Mouse (Mus musculus): ENCODE measurements around the gene Zdhhc5. TPM values are rescaled to one million over a fixed set of nuclear protein-coding genes. Genes with fewer than 3 reads are reported as not detected.
A peak's percentile ranks its signal among the peaks of the same experiment; 100 is the strongest.

Zdhhc5 gene
- total RNA-seq (2012; rRNA removed): 34.8 and 39.0 TPM in 2 replicates

DNA sequence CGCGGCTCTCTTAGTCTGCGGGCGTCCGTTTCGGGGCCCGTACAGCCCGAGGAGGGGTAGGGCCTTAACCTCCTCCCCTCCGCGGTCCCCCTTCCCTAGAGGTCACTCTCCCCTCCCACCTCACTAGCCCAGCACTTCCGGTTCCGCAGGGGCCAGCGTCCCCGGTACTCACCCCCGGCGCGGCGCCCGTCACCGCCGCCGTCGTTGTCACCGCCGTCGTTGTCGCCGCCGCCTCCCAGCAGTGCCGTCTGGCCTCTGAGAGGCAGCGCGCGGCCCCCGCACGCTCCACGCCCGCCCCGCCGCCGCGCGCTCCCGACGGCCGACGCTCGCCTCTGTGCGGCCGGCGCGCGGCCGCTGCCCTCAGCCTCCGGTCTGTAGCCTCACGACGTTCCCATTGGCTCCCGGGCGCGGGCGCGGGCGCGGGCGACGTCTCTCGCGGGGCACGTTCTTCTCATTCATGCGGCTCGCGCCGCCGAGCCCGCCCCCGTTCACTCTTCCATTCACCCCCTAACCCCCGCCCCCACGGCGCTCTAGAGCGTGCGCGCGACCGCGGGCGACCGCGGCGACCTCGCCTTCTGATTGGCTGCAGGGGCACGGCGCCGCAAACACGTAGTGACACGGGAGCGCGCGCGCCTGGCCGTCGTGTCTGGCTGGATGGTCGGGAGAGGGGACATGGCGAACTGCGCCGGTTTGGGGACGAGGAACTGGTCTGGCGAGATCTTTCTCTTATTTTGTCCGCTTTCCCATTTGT, at the start of gene Zdhhc5:
TSS of gene Zdhhc5 (minus strand) at position 370 of the 751 bp plus-strand sequence.
- H3K4me3 ChIP-seq (ENCODE audit: insufficient read depth in 1 of 2, low read depth in 1 of 2, low read length in 2 of 2, poor library complexity in 1 of 2, severe bottlenecking in 1 of 2): peak within 1 kb of the TSS; percentile 84 to 90
- peak within 1 kb of the TSS; percentile 85 for H3K9ac ChIP-seq (ENCODE audit: insufficient read depth, low read depth, low read length, poor library complexity, severe bottlenecking)
- H3K4me1 ChIP-seq (ENCODE audit: control insufficient read depth in 2 of 2, insufficient read depth in 2 of 2, low read length in 2 of 2, poor library complexity in 1 of 2): peaks cover 3 to 5% of the 10 kb centered on the region in 2 experiments; a peak in 3 of 4 replicates
- in situ Hi-C loops (cut with MboI; ENCODE audit: low sequenced_read_pairs in 2 of 2, unreplicated experiment in 2 of 2): no loop called here
- TF ChIP-seq ZNF384 (IDR thresholded peaks at IDR 0.05; ENCODE audit: low read depth, low read length): no peak
- TF ChIP-seq CHD2 (IDR thresholded peaks at IDR 0.05; ENCODE audit: low read depth, low read length): peak; percentile 35; the same call in 1 of the 2 replicates
- TF ChIP-seq MAFK (IDR thresholded peaks at IDR 0.05; ENCODE audit: insufficient read depth, low read depth, low read length): no peak
- TF ChIP-seq HCFC1 (IDR thresholded peaks at IDR 0.05; ENCODE audit: borderline replicate concordance, insufficient read depth, low read length): no peak
- TF ChIP-seq ZC3H11A (IDR thresholded peaks at IDR 0.05; ENCODE audit: borderline replicate concordance, low read depth, low read length): no peak
- peaks cover 2% of the 10 kb centered on the region for H3K36me3 ChIP-seq (ENCODE audit: control insufficient read depth, insufficient read depth, low read length, poor library complexity, severe bottlenecking)
- peak within 1 kb of the TSS; percentile 88 for H3K27ac ChIP-seq (ENCODE audit: insufficient read depth, low read depth, low read length, poor library complexity, severe bottlenecking)
- H3K9me3 ChIP-seq (ENCODE audit: control insufficient read depth, insufficient read depth, low read depth, low read length): no peaks in the 10 kb centered on the region
- peak; percentile 97 for DNase-seq (ENCODE audit: low read depth, low spot score)

DNA sequence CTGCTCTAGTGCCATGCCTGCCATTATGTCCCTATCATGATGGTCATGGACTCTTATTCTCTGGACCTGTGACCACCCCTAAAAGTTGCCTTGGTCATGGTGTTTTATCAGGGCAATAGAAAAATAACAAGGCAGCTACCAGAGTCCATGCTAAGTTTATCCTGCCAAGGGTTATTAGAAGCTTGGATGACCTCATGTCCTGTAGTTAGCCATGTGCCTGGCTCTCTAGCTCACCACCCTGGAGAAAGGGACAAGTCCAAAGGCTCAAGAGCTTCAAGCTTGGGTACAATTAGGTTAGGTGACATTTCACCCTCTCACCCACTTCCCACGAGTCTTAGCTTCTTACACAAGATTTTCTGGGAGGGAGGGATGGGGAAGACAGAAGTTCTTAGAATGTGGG, 47.8 kb upstream of the Zdhhc5 start:
- Histone ChIP-seq H3K27ac (ENCODE audit: insufficient read depth, low read depth, low read length, poor library complexity, severe bottlenecking) (no peak overlapping the region), H3K9me3 (ENCODE audit: control insufficient read depth, insufficient read depth, low read depth, low read length) (no peaks in the 10 kb centered on the region), H3K4me3 (ENCODE audit: insufficient read depth in 1 of 2, low read depth in 1 of 2, low read length in 2 of 2, poor library complexity in 1 of 2, severe bottlenecking in 1 of 2) (no peak overlapping the region), H3K9ac (ENCODE audit: insufficient read depth, low read depth, low read length, poor library complexity, severe bottlenecking) (no peak overlapping the region), H3K4me1 (ENCODE audit: control insufficient read depth in 2 of 2, insufficient read depth in 2 of 2, low read length in 2 of 2, poor library complexity in 1 of 2) (peaks cover 2 to 11% of the 10 kb centered on the region in 2 experiments; a peak in 3 of 4 replicates), H3K36me3 (ENCODE audit: control insufficient read depth, insufficient read depth, low read length, poor library complexity, severe bottlenecking) (no peaks in the 10 kb centered on the region)
- in situ Hi-C loops (cut with MboI; ENCODE audit: low sequenced_read_pairs in 2 of 2, unreplicated experiment in 2 of 2): no loop called here
- DNase-seq (ENCODE audit: low read depth, low spot score): no peak
- TF ChIP-seq HCFC1 (IDR thresholded peaks at IDR 0.05; ENCODE audit: borderline replicate concordance, insufficient read depth, low read length) (no peak), MAFK (IDR thresholded peaks at IDR 0.05; ENCODE audit: insufficient read depth, low read depth, low read length) (no peak), ZC3H11A (IDR thresholded peaks at IDR 0.05; ENCODE audit: borderline replicate concordance, low read depth, low read length) (no peak), ZNF384 (IDR thresholded peaks at IDR 0.05; ENCODE audit: low read depth, low read length) (no peak), CHD2 (IDR thresholded peaks at IDR 0.05; ENCODE audit: low read depth, low read length) (no peak)

DNA sequence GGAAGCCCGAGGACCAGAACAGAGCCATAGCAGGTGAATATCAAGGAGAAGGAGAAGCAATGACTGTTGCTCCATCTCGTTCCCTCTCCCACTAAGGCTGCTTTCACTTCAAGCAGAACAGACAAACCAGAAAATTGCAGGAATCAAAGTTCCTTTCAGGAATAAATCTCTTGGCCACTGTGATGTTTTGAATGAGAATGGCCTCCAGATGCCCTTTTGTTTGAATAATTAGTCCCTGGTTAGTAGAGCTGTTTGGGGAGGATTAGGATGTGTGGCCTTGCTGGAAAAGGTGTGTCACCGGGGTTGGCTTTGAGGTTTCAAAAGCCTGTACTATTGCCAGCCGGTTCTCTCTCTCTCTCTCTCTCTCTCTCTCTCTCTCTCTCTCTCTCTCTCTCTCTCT, 47.3 kb upstream of the Zdhhc5 start:
- Histone ChIP-seq H3K36me3 (ENCODE audit: control insufficient read depth, insufficient read depth, low read length, poor library complexity, severe bottlenecking) (no peaks in the 10 kb centered on the region), H3K27ac (ENCODE audit: insufficient read depth, low read depth, low read length, poor library complexity, severe bottlenecking) (no peak overlapping the region), H3K9me3 (ENCODE audit: control insufficient read depth, insufficient read depth, low read depth, low read length) (no peaks in the 10 kb centered on the region), H3K4me3 (ENCODE audit: insufficient read depth in 1 of 2, low read depth in 1 of 2, low read length in 2 of 2, poor library complexity in 1 of 2, severe bottlenecking in 1 of 2) (no peak overlapping the region), H3K4me1 (ENCODE audit: control insufficient read depth in 2 of 2, insufficient read depth in 2 of 2, low read length in 2 of 2, poor library complexity in 1 of 2) (peaks cover 2 to 12% of the 10 kb centered on the region in 2 experiments; a peak in 3 of 4 replicates), H3K9ac (ENCODE audit: insufficient read depth, low read depth, low read length, poor library complexity, severe bottlenecking) (no peak overlapping the region)
- in situ Hi-C loops (cut with MboI; ENCODE audit: low sequenced_read_pairs in 2 of 2, unreplicated experiment in 2 of 2): no loop called here
- no peak for TF ChIP-seq ZC3H11A (IDR thresholded peaks at IDR 0.05; ENCODE audit: borderline replicate concordance, low read depth, low read length)
- no peak for TF ChIP-seq ZNF384 (IDR thresholded peaks at IDR 0.05; ENCODE audit: low read depth, low read length)
- no peak for TF ChIP-seq HCFC1 (IDR thresholded peaks at IDR 0.05; ENCODE audit: borderline replicate concordance, insufficient read depth, low read length)
- no peak for TF ChIP-seq CHD2 (IDR thresholded peaks at IDR 0.05; ENCODE audit: low read depth, low read length)
- TF ChIP-seq MAFK (IDR thresholded peaks at IDR 0.05; ENCODE audit: insufficient read depth, low read depth, low read length): no peak
- DNase-seq (ENCODE audit: low read depth, low spot score): peak; percentile 63

DNA sequence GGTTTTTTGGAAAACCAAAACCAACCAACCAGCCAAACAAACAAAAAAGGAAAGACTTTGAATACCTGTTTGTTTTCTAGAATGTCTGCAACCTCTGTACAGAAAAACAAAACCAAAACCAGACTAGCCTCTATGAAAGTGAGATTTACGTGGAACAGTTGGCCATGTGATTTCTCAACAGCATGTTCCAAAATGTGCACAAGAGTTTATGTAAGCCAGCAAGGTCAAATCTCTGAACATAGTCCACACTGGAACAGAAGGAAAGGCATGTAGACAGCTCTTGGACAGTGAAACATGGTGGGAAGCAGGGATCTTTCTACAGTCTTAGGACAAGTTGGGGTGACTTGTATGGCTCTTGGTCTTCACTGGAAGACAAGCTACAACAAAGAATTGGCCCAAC, 46.9 kb upstream of the Zdhhc5 start:
- in situ Hi-C loops (cut with MboI; ENCODE audit: low sequenced_read_pairs in 2 of 2, unreplicated experiment in 2 of 2): no loop called here

More for the DNA sequence above, 46.9 kb upstream of the Zdhhc5 start:
- no peak overlapping the region for H3K9ac ChIP-seq (ENCODE audit: insufficient read depth, low read depth, low read length, poor library complexity, severe bottlenecking)
- no peak overlapping the region for H3K27ac ChIP-seq (ENCODE audit: insufficient read depth, low read depth, low read length, poor library complexity, severe bottlenecking)
- TF ChIP-seq ZC3H11A (IDR thresholded peaks at IDR 0.05; ENCODE audit: borderline replicate concordance, low read depth, low read length) (no peak), CHD2 (IDR thresholded peaks at IDR 0.05; ENCODE audit: low read depth, low read length) (no peak), HCFC1 (IDR thresholded peaks at IDR 0.05; ENCODE audit: borderline replicate concordance, insufficient read depth, low read length) (no peak), ZNF384 (IDR thresholded peaks at IDR 0.05; ENCODE audit: low read depth, low read length) (no peak)
- no peaks in the 10 kb centered on the region for H3K9me3 ChIP-seq (ENCODE audit: control insufficient read depth, insufficient read depth, low read depth, low read length)
- H3K4me3 ChIP-seq (ENCODE audit: insufficient read depth in 1 of 2, low read depth in 1 of 2, low read length in 2 of 2, poor library complexity in 1 of 2, severe bottlenecking in 1 of 2): no peak overlapping the region
- DNase-seq (ENCODE audit: low read depth, low spot score): no peak
- peaks cover 2 to 14% of the 10 kb centered on the region in 2 experiments; a peak in 3 of 4 replicates for H3K4me1 ChIP-seq (ENCODE audit: control insufficient read depth in 2 of 2, insufficient read depth in 2 of 2, low read length in 2 of 2, poor library complexity in 1 of 2)
- no peaks in the 10 kb centered on the region for H3K36me3 ChIP-seq (ENCODE audit: control insufficient read depth, insufficient read depth, low read length, poor library complexity, severe bottlenecking)
